Mouse (Mus musculus) layer of hippocampus, adult 18-20 months (tissue): Measurements from ENCODE around the gene Meaf6. TPM values are rescaled to one million over a fixed set of nuclear protein-coding genes. Genes with fewer than 3 reads are reported as not detected.

Experiments
- DNase-seq, 2 experiments: peaks; one replicate each; pipeline ENCODE4 v3.0.0; 2022; ENCODE audit warnings: low spot score in 2 of 2
- long read RNA-seq: library from polyadenylated mRNA; stranded (forward); transcript quantifications from one replicate; pipeline ENCODE4 v2.0.0, GENCODE M21; 2021
- total RNA-seq, 2 experiments: library from RNA; stranded (reverse); gene quantifications; 2 replicates each; pipeline ENCODE4 v1.2.3; 2021

The Meaf6 gene
- 100 to 1,000 TPM; 113 to 118 TPM for total RNA-seq
- long read RNA-seq, transcript Meaf6-202 (8 exons, 667 nt): major isoform, 56 of 95 reads
- long read RNA-seq, partial matches to known transcripts: 2 of 95 reads
- long read RNA-seq, other reads (novel, unspliced or antisense): 35 of 95 reads

DNA sequence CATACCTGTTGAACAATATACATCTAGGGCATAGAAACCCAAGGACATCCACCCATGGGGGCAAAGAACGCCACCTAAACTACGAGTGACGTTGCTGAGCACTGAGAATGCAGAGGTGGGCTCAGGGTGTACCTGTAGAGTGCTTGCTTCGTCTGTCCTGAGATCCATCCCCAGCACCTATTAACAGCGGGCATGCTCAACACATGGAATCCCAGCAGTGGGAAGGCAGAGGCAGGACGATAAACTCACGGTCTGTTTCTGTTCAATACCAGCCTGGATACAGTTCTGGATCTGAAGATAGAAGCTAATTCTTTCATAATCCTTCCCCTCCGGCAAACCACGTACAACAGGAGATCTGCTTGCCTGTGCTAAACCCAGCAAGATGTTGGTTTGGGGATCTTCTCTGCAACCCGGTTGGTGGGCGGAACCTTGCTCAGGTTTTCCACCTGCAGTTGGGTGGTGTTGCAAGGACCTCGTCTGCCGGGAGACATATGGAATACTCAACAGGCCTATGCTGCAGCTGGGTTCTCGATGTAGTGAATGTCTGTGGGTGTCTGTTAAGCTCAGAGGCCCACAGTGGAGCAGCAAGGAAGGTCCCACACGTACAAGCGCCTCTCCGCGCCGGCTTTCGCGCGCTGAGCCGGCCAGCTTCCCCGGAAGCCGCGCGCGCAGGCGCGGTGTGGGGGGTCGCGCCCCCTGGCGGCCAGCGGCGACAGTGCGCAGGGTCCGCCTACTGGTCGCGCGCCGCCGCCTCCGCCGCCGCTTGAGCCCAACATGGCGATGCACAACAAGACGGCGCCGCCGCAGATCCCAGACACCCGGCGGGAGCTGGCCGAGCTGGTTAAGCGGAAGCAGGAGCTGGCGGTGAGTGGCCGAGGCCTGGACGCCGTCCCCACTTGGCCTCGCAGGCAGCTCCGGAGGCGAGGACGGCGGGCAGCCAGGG is at the start of gene Meaf6:
Gene Meaf6, plus strand, starts transcription at position 732 of the 943 bp plus-strand sequence.
- DNase-seq: peak; percentile 87 to 95

DNA sequence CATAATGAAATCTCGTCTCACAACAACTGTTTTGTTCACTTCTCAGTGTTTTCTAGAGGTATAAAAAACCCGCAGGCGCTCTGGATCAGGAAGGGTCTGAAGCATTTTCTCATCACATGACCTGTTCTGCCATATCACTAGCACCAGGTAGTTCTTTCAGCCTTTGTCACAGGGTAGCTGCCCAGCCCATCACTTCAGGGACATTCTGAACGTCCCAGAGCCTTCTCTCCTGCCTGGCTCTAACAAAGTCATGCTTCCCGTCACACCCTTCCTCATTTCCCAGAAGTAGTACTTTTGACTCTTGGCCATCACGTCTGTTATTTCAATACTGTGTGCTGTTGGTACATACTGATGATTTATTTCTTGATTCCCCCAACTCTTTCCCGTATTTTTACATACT is 40.5 kb upstream of the Meaf6 start:
- no peak for DNase-seq

DNA sequence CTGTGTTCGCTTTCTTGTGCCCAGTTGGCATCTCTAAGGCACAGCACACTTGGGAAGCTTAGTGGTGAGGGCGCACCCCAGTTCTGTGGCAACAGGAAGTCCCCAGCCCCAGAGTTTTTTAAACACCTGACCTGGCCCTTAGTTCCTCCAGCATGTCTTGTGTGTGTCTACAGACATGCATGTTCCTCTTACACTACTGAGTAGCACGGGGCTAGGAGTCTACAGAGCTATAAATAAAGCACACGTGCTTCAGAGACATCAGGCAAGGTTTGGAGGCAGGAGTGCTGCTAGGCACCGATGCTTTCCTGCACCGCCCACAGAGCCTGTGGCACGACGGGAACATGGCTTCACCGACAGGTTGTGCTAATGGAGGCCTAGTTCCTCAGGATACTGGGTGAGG is 29.5 kb upstream of the Meaf6 start:
- DNase-seq: no peak

DNA sequence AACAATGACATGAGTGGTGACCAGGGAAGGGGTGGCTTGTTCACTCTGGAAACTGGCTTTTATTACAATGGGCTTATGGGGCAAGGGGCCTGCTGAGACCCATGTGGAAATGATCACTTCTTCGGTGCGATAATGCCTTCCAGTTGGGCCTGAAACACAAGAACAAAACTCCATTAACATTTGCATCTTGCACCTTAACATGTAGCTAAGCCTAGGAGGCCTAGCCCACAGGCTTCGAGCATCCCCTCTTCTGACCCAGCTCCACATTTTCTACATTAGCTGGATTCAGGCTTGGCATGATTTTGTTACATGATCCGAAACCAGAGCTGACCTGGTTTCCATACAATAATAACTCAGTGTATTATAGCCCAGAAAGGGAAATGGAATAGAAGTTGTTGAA is 28.5 kb upstream of the Meaf6 start:
- no peak for DNase-seq

DNA sequence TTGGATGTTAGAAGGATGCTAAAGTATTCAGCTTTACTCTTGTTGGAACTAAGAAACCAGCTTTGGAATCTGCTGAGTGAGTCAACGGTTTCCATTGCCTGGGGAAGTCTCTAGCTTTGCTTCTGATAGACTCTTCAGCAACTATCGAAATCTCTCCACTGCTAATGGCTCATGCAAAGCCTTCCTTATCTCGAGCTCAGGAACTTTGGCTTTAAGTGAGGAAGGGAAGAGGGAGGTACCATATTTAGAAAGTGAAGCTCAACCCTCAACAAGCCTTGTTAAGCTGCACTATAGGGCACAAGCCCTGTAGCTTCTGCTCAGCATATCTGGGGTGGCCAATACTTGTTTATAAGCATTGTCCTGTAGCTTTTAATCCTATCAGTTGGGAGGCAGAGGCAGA is 27.7 kb upstream of the Meaf6 start:
- DNase-seq: no peak

DNA sequence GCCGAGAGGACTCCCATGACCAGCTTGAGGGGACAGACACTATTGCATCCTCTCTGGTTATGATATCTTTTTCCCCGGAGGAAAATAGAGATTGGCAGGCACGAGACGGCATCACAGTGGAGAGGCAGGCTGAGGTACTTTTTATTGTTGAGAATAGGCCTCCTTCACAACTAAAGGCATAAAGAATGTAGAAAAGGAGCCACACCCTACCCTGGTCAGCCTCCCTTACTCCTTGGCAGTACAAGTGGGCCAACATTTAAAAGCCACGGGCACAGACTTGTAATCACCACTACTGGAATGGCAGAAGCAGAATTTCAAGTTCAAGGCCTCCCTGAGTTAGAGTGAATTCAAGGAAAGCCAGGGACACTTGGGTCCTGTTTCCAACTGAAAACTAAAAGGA is 26.9 kb upstream of the Meaf6 start:
- DNase-seq: no peak

DNA sequence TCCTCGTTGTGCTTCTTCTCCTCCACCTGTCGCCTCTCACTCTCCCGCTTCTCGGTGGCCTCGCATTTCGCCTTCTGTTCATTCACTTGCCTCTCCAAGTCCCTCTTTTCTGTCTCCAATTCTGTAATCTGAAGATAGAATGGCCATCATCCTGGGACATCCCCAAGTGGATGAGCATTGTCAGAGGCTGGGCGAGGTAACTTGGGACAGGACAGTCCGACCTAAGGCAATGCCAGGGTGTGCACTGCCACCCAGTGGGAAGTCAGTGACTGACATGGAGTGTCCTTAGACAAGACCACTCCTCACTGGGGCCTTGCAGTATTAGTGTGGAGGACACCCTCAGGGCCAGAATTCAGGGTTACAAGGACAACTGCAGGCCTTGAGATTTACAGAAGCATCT is 25.9 kb upstream of the Meaf6 start:
- peak in 1 of 2 experiments; percentile 72 for DNase-seq

DNA sequence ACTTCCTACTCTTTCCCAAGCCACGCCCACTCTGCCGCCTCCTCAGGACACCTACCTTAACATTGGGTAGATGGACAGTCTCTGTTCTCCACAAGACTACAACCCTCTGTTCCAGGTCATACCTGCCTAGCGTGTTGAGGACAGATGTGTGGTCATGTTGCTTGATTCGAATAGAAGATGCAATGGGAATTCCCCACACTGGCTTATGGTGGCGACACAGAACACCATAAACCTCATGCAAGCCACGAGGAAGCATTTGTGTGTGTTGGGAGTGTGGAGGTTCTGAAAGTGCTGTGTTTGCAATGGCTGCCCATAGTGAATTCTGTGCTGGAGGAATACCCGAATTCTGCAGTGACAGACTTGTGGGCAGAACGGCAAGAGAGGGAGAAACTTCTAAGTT is 21.1 kb upstream of the Meaf6 start:
- DNase-seq: no peak

DNA sequence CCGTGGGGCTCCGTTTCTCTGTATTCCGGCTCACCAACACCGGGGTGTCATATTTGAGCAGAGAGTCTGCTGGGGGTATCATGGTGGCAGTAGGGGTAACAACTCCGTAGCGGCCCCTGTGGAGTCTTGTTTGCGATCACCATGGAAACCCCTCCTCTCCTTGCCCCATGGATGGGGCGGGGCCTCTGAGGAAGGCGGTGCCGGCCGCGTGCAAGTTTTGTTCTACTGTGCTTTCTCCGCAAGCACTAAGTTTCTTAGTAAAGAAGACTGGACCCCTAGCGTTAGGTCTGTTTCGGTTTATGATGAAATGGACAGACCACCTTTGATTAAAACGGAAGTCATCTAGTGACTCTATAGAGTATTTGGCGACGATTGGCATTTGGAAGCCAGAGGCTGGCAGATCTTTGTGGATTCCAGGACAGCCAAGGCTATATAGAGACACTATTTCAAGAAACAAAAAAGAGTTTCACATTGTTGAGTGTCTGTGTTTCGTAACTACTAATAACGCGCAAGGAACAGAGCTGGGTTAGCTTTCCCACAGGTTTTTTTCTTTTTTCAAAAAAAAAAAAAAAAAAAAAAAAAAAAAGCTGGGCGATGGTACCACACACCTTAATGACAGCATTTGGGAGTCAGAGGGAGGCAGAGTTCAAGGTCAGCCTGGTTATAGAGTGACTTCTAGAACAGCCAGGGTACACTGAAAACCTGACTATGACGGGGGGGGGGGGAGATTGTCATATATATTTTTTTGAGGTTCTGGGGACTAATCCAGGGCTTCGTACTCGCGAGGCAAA is 19.2 kb upstream of the Meaf6 start, which contains the start of gene Dnali1:
Gene Dnali1, minus strand, starts transcription at position 187 of the 791 bp plus-strand sequence.
- DNase-seq: peak in 1 of 2 experiments; percentile 43

DNA sequence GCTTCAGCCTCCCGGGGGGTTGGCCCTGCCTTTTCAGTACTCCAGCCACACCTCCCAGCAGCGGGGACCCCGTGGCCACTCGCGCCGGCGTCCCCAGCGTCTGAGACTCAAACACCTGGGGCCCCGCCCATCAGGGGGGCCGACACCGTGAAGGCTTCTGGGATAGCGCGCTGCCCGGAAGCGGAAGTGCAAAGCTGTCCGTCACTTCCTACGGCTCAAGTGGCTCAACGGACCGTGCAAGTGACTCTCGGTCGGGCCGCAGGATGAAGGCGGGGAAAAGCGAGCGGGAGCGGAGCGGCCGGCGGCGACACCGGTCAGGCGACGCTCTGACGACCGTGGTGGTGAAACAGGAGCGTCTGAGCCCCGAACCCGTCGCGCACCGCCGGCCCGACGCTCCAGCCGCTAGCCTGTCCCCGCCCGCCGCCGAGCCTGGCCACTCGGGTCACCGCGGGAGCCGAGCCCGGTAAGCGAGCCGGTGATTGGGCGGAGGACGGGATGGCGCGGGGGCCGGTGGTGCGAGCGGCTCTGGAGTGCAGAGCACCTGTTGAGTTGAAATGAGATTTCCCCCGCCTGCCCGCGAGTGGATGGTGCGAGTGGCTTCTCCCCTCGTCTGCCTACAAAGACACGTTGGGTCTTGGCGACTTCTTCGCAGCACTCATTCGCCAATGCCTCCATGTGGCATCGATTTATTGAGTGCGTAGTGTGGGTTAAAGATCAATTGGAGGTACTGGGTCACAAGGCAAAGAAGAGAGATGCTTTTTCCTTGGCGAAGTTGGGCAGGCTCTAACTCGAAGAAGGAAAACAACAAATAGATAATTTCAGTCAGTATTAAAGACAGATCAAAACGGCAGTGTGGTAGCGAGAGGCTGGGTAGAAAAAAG is 18.2 kb upstream of the Meaf6 start, which contains the start of gene Snip1:
Gene Snip1, plus strand, starts transcription at position 183 of the 881 bp plus-strand sequence.
- peak; percentile 92 to 97 for DNase-seq

DNA sequence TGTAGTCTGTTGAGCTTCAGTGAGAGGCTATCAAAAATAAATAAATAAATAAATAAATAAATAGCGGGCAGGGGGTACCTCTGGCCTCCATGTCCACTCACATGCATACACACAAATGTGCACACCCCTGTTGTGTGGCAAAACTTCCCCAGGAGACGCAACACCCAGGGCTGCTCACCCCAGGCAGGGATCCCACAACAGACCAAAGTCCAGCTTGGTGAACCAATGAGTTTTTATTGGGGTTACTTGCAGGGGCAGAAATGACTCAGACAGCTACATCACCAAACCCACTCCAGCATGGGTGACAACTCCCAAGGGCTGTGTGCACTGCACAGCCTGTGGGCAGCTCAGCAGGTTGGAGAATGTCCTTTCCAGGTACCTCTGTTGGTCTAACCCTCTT is 7.2 kb upstream of the Meaf6 start:
- no peak for DNase-seq

DNA sequence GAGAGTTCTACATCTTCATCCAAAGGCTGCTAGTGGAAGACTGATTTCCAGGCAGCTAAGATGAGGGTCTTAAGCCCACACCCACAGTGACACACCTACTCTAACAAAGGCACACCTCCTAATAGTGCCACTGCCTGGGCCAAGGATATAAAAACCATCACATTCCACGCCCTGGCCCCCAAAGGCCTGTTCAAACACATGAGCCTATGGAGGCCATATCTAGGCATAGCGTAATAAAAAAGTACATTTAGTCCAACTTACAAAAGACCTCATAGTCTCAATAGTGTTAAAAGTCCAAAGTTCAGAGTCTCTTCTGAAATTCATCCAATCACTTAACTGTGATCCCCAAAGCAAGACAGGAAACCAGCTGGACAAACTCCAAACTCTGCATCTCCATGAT is 6.2 kb upstream of the Meaf6 start:
- no peak for DNase-seq

DNA sequence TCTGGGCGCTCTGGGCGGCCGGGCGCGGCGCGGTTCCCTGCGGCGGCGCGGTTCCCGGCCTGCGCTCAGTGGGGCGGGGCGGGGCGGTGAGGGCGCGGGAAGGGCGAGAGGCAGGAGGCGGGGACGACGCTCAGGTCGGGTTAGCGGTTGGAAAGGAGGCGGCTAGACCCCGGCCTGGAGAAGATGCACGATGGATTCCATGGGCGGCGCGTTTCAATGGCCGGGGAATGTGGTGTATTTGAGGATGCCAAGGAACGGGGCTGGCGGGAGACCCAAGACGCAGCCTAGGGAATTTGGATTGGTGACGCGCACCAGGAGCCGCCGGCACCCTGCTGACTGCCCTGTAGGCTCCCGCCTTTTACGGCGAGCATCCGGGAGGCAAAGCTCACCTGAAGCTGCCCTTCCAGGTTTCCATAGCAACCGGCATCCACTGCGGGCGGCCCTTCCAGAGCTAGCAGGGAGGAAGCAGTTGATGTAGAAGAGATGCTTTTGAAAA is 460 bp downstream of the Meaf6 start:
- peak; percentile 69 for DNase-seq

DNA sequence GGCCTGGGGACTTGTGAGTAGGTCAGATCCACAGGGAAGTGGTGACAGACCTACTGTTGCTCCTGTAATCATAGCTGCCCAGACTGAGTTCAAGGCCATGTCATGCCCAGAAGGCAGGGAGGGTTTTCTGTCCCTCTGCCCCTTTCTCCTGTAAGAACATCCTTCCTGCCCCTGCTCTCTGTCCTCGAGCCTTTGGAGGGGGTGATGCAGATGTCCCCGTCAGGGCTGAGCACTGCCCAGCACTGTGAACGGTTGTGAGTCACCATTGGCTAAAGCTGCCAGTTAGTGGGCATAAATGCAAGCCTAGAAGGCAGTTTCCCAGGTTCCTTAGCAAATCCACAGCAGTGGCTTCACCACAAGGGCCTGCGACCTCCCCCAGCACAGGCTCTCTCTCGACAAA is 8.1 kb downstream of the Meaf6 start:
- DNase-seq: no peak

DNA sequence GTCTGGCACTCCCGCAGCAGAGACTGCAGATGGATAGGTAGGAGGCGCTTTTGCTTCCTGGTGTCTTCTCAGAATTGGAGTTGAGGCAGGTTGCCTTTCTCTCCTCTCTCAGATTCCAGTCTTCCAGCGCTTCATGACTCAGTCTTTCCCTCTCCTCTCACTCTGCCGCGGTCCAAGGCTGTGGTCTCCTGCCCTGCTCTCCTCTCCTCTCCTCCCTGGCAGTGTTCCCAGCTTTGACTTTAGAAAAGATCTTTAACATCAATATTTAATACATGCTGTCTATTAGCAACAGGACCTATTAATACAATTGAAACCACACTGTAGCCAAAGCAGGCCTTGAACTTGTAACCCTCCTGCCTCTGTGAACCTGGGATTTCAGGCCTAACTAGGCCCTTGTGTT is 11.1 kb downstream of the Meaf6 start:
- no peak for DNase-seq

DNA sequence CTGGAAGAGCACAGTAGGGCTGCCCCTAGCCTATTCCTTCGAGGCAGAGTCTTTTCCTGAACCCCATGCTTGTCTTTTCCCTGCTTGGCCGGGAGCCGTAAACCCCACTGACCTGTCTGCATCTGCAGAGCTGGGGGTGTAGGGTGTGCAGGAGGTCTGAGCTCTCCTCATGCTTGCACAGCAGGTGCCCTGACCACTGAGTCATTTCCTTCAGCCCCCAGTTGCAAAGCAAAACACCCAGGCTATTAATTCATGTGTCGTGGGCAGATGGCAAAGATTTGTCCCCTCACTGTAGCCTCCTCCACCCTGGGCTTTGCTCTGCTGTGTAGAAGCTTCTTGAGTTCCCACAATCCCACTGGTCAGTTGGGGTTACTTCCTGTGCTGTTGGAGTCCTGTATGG is 12.5 kb downstream of the Meaf6 start:
- DNase-seq: no peak

DNA sequence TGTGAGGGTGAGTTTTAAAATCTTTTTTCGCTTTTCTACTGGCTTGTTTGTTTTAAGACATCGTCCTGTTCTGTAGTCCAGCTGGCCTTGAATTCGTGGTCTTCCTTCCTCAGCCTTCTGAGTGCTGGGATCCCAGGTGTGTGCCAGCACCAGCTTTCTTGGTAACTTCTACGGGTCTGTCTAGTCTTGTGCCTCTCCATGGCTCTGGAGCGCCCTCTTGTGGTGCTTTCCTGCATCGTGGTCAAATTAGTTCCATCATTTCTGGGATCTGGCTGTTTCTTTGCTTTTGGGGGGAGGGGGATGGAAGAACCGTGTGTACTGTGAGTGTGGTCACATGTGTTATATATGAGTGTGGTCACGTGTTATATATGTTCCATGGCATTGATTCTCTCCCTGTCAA is 14.5 kb downstream of the Meaf6 start:
- peak; percentile 66 to 85 for DNase-seq

DNA sequence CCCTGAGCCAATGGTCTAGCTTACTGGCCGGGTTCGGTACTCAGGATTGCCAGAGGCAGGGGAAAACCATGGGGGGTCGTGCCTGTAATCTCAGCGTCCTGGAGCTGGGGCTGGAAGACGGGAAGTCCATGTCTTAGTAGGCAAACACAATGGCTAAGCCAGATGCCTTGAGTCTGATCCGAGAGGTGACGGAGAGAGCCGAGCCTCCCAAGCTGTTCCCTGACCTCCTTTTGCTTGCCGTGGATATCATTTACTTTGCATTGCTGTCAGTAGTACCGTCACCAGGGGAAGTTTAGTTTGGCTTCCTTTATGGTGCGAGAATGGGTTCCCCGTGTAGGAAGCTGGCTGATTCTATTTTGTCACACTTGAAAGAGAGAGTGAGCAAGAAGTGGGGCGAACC is 16.4 kb downstream of the Meaf6 start:
- no peak for DNase-seq

DNA sequence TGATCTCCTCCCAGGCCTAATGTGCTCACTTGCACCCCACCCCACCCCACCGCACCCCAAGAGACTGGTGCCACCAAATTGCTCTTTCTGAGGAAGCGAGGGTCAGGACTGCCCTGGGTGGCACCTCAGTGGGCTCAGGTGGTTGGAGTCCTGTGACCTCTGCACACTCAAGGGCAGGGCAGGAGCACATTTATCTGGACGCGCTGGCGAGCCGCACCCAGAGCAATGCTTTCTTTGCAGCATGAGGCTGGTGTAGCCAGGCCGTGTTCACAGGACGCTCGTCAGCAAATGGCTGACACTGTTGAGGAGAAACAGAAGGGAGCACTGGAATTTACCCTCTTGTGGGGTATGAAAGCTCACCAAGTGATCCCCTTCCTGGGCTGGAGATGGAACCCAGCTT is 20.4 kb downstream of the Meaf6 start:
- DNase-seq: no peak

DNA sequence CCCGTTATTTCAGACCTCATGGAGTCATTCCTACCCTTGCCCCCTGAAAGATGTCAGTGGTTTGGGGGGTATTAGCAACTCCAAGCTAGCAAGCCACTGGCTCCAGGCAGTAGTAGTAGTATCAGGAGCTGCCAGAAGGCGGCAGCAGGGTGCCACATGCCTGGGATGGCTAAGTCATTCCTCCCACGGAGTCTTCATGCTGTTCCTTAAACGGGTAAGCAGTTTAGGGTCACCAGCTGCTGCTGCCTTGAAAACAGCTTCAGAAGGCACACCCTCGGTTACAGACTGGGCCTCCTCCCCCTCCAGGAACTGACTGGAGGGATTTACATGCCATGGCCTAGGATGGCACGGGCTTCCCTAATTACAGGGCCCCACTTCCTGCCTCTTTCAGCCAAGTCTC is 29.7 kb downstream of the Meaf6 start:
- peak; percentile 84 to 93 for DNase-seq

DNA sequence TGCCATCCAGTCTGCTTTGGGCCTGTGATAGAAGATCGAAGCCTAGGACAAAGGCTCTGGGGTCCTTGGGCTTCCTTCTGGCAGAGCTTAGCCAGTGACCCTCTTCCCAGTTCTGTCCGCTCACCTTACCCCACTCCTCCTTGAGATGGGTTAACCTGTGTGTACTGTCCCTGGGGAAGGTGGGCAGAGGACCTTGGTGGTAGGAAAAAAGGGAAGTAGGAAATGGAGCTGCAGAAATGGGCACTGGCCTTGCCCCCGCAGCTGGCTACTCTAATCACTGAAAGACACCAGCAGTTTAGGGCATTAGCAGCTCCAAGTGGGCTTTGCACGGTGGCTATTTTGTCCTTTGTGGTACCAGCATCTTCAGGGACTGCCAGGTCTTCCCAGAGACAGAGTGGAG is 30.1 kb downstream of the Meaf6 start:
- DNase-seq: no peak
